Mouse (Mus musculus): ENCODE data around the gene BC052040.

The BC052040 gene

DNA sequence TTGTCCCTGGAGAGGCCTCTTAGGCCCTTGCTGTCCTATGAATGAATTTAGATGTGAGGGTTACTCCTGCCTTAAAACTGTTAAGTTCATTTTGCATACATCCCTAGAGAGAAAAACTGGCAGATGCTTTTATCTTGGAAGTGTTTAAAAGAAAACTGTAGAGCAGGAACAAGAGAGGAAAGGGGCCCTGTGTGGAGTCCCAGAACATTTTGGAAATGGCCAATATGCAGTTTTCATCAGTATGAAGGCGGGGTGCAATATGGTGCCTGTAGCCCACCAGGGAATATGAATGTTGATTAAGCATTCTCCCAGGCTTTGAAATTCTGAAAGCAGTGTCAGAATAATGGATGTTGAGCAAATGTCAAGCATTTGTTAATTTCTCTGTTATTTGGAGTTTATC is 19.8 kb downstream of the BC052040 start:
- DNase-seq (ENCODE audit: low spot score in 2 of 2) = no peak

DNA sequence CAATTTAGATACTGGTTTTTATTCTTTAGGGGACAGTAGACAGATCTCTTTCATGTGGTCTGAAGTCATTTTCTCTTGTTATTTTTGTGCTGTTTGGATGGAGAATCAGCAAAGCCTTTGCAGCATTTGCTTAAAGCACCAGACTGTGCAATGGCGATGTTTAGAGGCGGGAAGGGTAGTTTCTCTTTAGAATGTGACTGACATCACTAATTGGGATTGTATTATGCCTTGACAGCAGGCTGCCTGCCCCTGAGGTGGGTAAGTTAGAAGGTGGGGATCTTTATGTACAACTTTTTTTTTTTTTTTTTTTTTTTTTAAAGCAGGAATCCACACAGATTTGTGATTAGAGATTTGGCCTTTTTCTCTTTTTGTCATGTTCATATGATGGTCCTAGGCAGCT is 20.6 kb downstream of the BC052040 start:
- DNase-seq (ENCODE audit: low spot score in 2 of 2) = no peak

DNA sequence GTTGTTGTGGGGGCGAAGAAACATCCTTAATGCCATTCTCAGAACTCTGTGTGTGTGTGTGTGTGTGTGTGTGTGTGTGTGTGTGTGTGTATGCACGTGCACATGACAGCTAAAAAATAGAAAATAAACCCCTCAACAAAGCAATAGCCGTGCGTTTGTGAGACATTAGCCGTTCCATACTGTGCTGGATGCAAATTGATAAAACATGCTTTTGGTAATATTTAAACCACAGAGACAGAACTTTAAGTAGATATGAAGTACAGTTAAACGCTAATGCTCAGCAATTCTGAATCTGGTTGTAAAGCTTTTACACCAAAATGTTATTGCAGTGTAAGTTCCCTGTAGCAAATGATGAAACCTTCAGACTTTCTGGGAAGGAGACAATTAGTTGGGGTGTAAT is 22.6 kb downstream of the BC052040 start:
- no peak for DNase-seq (ENCODE audit: low spot score in 2 of 2)

DNA sequence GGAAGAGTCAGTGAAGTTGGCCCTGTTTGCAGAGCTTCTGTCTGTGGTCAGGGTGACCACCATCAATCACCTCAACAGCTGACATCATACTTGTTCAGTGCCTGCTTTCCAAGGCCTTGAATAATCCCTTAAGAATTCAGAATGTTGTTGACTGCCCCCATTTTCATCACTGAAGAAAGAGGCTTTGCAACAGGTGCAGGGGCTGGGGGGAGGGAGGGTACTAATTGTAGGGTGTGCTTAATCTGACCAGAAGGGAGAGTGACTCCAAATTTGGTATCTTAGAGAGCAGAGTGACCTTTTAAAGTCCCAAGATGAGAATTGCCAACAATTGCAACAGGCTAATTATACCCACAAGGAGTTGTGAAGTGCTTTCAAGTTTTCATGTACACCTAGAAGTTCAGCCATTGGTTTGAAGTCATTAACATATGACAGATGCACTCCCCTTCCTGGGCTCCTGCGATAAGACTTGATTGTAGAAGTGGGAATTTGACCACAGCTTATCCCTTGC is 24.4 kb downstream of the BC052040 start:
- DNase-seq (ENCODE audit: low spot score in 2 of 2) = no peak

DNA sequence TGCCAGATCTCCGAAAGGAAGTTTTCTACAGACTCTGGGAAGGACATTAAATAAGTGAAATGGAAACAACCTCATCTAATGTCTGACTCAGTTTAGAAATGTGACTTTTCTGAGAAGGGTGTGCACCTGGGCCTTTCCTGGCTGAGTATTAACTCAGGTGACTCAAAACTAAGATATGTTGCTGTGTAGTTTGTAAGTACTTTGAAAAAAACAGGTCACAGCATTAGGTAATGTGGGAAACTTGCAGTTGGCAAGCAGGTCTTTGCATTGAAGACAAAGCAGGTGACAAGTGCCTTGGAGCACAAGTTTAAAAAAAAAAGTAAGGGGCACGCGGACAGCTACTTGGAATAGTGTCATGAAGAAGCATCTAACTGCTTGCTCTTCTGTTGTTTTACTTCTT is 27.5 kb downstream of the BC052040 start:
- no peak for DNase-seq (ENCODE audit: low spot score in 2 of 2)

DNA sequence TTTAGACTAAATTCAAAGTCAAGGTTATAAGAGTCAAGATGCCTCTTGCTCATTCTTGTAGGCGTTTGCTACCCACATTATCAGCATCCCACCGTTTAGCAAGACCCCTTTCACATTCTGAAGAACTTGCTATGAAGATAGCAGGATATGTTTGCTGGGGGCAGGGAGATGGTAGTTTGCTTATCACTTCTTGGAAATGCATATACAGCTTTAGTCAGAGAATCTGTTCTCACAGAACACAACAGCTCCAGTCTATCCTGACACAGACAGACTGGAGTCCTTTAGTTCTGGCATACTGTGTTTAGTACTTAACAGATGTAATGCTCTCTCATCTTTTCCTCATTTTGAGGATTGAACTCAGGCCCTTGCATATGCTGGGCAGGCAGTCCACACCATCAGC is 28.6 kb downstream of the BC052040 start:
- DNase-seq (ENCODE audit: low spot score in 2 of 2) = no peak

DNA sequence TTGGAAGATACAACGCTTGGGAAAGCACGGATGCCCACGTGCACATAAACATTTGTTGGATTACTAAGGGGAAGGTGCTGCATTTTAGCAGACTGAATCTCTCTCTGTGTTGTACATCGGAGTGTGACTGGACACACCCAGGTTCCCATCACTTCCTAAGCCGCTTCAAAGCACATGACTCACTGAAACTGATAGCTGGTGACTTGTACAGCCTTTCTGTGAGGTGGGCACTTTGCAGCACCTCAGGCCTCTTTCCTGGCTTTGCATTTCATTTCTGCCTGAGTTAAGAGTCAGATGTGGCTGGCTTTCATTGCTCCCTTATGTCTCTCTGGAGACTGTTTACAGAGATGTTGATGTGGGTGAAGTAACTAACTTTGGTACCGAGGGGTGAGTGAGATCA is 29.0 kb downstream of the BC052040 start:
- no peak for DNase-seq (ENCODE audit: low spot score in 2 of 2)

DNA sequence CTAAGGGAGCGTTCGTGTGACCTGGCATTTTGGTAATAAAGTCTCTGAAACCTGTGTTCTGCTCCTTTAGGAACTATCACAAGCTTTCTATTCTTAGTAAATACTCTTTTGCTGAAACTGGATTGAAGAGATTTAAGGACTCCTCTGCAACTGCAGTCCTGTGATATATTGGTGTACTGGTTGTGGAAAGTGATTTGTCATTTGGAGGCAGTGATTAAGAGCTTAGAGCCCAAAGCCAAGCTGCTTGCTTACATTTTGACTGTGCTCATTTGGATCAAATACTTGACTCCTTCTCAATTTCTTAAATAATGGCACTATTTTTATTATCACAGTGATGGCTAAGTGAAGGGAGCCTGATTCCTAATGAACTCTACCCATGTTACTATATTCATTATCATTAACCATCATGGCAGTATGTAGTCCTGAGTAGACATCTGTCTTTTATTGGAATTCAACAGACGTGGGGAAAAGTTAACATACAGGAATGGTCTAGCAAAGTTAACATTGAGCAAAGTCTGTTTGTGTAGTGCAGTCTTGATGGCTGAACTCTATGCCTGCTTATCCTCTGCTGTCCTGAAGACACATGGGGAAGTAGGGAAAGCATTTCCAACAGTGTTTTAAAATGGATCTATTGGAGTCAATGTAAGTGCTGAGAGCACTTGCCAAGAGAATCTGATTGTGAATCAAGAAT is 32.5 kb downstream of the BC052040 start:
- DNase-seq (ENCODE audit: low spot score in 2 of 2) = no peak

DNA sequence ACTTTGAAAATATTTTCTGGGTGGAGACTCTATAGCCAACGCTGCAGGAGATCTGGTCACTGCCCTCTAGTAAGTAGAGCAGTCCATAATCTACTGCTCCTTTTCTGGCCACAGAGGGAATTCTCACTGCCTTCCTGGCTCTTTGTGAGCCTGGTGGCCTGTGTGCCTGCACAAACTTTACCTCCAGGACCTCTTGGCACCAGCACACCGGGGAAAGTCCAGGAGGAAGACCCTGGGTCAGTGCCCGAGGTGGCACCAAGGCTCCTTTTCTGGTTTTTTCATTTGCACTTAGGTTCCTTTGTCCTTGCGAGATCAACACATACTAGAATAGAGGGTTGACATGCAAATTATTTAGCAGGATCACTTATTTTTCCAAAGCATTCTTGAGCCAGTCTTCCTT is 47.0 kb downstream of the BC052040 start:
- no peak for DNase-seq (ENCODE audit: low spot score in 2 of 2)

DNA sequence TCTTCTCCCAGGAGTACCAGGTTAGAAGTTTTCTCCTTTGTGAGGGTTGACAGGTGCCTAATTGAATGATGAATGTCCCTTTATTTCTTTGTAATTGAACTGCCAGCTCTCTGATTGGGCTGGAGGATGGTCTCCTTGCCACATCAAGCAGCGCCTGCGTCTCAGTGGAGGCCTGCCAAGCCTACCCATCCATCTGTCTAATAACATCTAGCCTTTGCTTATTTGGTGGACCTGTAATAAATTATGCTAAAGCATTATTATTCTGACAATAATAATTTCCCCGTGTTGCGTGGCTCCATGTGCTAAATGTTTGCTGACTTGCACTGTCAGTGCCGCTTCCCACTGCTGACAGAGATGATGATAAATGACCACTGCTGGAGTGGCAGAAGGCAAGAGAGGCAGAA is 49.5 kb downstream of the BC052040 start:
- DNase-seq (ENCODE audit: low spot score in 2 of 2) = no peak

DNA sequence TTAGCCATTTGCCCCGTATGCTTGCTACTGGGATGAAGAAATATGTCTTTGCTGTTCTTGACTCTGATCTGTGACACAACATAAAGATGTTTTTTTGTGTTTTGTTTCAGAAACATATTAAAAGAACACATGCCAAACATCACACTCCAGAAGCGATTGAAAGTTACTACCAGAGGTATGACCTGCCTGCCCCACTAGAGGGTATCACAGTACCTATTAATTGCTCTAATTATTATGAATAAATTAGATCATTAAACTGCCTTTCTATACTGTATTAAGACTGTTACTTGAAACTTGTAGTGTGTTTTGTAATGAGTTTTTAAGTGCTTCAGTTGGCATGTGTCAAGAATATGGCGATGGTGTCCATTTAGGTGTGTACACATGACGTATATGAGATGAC is 50.3 kb downstream of the BC052040 start:
- DNase-seq (ENCODE audit: low spot score in 2 of 2) = no peak

DNA sequence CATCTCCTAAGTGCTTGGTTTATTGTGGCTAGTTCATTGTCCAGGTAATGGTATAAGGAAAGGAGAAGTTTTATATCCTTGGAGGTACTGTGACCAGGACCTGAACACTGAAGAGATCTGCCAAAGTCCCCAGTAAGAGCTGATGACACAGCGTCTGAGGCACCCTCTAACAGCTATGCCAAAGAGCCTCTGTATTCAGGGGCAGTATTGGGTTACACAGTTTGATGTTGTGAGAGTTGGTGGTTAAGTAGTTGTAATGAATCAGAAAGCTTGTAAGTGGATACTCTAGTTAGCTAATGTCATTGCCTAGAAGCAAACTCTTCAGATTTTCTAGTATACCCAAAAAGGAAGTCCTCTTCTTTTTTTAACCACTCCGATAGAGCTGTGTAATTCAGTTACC is 68.7 kb downstream of the BC052040 start:
- no peak for DNase-seq (ENCODE audit: low spot score in 2 of 2)

DNA sequence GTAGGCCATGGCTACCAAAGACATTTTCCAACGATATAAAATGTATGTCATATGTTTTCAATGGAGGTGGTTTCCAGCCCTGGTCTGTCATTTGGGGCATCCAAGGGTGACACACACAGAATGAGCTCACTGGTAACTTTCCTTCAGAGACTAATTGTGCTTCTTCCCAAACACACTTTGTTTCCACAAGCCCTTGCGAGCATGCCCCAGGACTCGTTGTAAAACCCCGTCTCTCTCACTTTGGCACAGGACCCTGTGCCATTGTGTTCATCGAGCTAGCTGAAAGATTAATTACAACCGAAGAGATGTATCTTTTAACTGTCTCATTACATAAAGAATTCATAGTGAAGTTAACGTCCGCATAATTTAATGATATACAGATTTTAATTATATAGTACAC is 78.2 kb downstream of the BC052040 start:
- no peak for DNase-seq (ENCODE audit: low spot score in 2 of 2)

DNA sequence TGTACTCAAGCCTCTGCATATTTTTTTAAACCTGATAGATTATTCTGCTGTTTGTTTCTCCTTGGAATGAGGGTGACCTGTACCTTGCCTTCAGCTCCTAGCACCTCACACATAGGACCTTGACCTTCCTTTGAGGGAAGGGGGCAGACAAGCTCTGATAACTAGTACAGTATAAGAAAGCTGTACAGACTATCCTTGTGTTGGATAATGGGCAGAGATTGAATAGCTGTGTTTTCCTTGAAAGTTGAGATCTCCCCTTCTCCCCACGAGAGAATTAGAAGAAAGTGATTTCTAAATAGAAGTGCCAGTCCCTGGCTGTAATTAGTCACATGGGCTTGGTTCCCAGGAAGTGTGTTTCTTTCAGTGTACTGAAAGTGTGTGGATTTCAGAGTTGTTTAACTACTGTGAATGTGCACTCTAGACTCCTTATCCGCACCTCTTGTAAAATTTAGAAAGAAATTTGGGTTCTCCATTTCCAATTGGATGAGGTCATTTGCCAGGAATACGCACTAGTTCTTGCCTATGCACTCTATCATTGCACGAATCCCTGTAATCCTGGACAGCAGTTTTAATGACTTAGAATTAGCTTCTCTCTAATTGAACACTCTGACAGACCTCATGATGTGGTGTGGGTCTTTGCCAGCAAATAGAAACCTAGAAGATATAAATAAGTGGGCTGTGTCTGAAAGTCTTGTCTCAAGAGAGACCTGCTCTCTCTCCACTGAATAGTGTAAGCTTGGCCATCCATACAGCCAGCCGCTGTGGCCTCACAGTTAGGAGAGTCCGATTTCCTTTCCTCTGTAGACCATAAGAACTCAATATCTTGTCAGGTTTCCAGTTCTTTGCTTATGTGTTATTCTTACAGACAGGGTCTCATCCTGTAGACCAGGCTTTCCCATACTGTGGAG is 79.0 kb downstream of the BC052040 start:
- no peak for DNase-seq (ENCODE audit: low spot score in 2 of 2)

DNA sequence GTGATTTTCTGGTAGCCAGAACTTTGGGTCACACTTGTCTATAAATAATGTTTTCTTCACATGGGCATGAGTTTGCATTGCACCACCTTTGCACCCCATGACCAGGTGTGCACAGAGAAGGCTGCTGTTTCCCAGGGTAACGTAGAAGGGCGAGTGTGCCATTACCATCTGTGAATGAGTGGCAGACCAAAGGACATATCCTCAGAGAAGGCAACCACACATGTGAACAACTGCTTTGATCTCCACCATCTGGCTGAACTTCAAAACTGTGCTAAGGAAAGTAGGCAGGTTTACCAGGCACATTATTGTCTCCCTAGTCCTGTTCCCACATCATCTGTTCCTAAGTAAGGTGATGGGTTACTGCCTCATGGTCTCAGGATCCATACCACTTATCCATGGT is 86.0 kb downstream of the BC052040 start:
- DNase-seq (ENCODE audit: low spot score in 2 of 2) = no peak

DNA sequence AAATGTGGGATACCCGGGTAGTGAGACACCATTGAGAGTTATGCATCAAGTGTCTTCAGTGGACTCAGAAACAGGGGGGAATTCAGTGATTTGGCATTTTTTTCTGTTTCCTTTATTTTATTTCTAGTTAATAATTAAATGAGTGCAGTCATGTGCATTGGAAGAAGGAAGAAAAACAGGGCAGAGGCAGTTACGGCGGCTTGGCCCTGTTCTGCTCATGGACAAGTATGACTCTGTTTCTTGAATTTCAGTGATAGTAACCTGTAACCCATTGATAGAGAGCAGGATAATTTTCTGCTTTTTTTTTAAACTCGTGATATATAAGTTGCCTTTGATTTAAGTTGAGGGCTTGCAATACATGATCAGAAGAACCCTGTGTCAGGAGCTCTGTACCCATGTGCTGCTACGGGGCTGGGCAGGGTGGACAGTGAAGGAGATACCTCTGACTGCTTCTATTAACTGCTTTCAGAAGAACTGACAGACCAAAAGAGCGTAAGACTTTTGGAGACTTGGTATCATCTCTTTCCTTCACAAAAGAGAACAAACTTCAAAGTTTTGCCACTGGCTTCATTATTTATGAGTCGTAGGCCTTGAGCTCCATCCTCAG is 91.6 kb downstream of the BC052040 start:
- no peak for DNase-seq (ENCODE audit: low spot score in 2 of 2)

DNA sequence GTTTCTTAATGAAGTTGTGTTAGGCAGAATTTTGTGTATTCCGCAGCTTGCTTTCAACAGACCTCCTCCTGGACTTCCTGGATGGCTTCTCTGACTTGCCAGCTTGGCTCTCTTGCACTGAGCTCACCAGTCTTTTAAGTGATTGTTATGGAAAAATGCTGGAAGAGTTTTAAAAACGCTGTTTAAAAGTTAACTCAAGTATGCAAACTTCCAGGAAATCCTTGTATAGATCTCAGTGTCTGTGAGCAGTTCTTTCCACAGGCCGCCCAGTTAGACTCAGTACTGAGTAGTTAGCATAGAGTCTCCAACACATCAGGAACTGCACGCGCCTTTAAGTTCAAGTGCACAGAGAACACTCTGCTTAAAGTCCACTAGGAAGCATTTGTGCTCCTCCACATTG is 97.3 kb downstream of the BC052040 start:
- DNase-seq (ENCODE audit: low spot score in 2 of 2) = no peak

DNA sequence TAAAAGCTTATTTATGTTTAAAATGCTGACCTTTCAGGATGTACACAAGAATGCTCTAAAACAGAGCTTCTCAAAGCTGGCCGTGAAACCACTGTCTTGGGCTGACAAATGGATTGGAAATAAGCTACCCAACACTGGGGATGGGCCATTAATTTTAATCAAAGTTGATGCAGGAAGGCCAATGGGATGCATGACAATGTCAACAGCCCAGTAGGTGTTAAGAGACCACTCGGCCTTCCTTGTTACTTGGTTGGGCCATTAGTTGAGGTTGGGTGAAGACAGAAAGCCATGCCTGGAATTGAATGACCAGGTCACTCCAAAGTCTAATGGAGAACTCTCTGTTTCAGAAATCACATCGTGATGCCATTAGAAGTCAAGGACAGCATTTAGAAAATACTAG is 103.7 kb downstream of the BC052040 start:
- no peak for DNase-seq (ENCODE audit: low spot score in 2 of 2)

DNA sequence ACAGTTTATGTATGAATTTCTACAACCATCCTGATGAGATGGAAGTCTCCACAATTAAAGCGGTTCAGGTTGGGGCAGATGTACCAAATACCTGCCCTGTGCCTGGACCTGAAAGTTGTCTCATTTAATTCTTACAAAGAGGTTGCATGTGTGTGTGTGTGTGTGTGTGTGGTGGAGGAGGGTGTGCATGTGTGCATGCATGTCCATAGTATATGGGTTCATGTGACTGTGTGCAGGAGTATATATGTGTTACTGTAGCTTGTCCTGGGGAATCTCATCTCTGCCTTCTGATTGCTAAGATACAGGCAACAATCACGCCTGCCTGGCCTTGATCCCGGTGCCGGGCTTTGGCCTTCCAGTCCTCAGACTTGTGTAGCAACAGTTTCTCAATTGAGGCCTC is 106.1 kb downstream of the BC052040 start:
- no peak for DNase-seq (ENCODE audit: low spot score in 2 of 2)

DNA sequence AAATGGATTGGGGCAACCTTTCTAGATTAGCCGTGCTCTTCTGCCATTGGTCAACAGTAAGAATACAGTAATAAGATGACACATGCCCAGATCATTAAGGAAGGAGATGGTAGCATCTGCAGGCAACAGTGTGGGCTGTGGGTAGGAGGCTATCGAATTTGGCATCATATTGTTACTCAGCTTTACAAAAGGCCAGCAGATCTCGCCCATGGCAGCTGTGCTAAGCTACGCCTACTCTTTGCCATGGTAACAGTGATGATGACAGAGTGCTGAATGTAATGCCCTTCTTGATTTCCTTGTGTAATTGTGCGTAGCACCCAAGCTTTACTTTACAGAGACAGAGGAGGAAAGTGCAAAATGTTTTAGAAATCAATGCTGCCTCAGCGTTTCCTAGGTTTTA is 106.8 kb downstream of the BC052040 start:
- DNase-seq (ENCODE audit: low spot score in 2 of 2) = peak; percentile 31 to 40

DNA sequence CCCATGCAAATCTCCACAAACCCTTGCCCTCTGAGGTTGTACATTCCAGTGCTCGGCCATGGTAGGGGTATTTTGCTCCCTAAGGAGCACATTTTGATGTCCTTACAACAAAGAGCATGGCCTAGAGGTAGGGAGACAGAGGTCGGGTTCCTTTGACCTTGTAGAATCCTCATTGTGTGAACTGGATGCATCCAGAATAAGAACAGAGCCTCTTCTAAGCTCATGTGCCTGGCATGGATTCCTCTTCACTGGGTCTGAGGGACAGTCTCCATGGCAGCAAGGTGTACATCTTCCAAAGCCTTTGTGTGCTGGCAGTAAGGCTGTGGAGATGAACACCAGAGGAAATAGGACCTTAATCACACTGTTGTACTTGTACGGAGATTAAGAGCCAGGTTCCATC is 112.3 kb downstream of the BC052040 start:
- DNase-seq (ENCODE audit: low spot score in 2 of 2) = no peak

DNA sequence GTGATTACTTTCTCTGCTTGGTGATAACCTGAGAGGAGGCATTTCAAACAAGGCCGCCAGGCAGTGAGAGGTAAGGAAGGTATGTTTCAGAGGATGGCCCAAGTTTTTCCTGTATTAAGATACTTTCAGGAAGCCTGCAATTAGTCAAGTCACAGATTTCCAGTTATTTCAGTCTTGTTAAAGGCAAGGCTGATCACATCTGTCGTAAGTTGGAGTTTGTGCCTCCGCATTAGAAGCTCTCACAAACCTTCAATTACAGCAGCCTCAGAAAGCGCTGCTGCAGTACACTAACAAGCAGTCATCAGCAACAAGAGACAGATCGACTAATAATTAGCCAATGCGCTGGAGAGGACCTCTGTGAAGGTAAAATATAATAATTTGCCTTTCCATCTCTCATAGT is 112.9 kb downstream of the BC052040 start:
- no peak for DNase-seq (ENCODE audit: low spot score in 2 of 2)

DNA sequence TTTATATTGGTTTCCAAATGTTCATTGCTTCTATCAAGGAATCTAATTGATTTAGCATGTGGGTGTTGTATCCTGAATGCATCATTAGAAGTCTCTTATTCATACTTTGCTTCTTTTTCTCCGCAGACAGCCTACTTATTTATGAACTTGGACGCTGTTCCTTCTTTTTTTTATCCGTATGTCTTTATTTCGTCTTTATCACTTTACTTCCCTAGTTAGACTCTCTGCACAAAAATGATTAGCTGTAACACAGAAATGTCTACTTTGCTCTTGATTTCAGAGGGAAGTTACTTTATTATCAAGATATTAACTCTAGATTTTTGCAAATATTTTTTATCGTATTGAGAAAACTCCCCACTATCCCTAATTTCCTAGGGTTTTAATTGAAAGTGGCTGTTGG is 117.5 kb downstream of the BC052040 start:
- DNase-seq (ENCODE audit: low spot score in 2 of 2) = no peak
